Mouse (Mus musculus) T-helper 1 cell (primary cell): Measurements from ENCODE around the gene Pamr1.

Experiments used
- in situ Hi-C: fragments of 300-600 bp; cut with MboI, MseI; formaldehyde crosslinking; loops from one replicate; pipeline ENCODE4 v1.15.1; 2025; ENCODE audit warnings: high pct_unique_total_duplicates

The Pamr1 gene

GRCm38 (mm10) chr2:102659521-102659830 is 109.7 kb downstream of the Pamr1 start:
- in situ Hi-C loops: no loop called here

GRCm38 (mm10) chr2:102661052-102661451 is 111.2 kb downstream of the Pamr1 start:
- in situ Hi-C loops: no loop called here

- in situ Hi-C loops: no loop called here
Measured at GRCm38 (mm10) chr2:102662911-102663310, 113.1 kb downstream of the Pamr1 start.

GRCm38 (mm10) chr2:102663339-102663738 is 113.5 kb downstream of the Pamr1 start:
- in situ Hi-C loops: no loop called here

- in situ Hi-C loops: no loop called here
Measured at GRCm38 (mm10) chr2:102663865-102664264, 114.1 kb downstream of the Pamr1 start.

GRCm38 (mm10) chr2:102667981-102668380 is 118.2 kb downstream of the Pamr1 start:
- in situ Hi-C loops: no loop called here

GRCm38 (mm10) chr2:102669580-102669979 is 119.8 kb downstream of the Pamr1 start:
- in situ Hi-C loops: no loop called here

GRCm38 (mm10) chr2:102674582-102674981 is 124.8 kb downstream of the Pamr1 start:
- in situ Hi-C loops: loop anchor here (10.0 kb wide), 1 partner anchor 410 kb away; no protein-coding TSS in a partner anchor

- in situ Hi-C loops: loop anchor here (10.0 to 25.0 kb wide), 2 partner anchors 137 to 410 kb away; no protein-coding TSS in a partner anchor
Measured at GRCm38 (mm10) chr2:102675275-102675674, 125.5 kb downstream of the Pamr1 start.

- in situ Hi-C loops: loop anchor here (10.0 to 25.0 kb wide), 2 partner anchors 135 to 408 kb away; no protein-coding TSS in a partner anchor
Measured at GRCm38 (mm10) chr2:102676716-102677312, 127.0 kb downstream of the Pamr1 start.

GRCm38 (mm10) chr2:102677400-102677799 is 127.6 kb downstream of the Pamr1 start:
- in situ Hi-C loops: loop anchor here (10.0 to 25.0 kb wide), 2 partner anchors 135 to 407 kb away; no protein-coding TSS in a partner anchor

- in situ Hi-C loops: loop anchor here (25.0 kb wide), 1 partner anchor 131 kb away; no protein-coding TSS in a partner anchor
Measured at GRCm38 (mm10) chr2:102681351-102681750, 131.5 kb downstream of the Pamr1 start.

GRCm38 (mm10) chr2:102682168-102682567 is 132.4 kb downstream of the Pamr1 start:
- in situ Hi-C loops: loop anchor here (25.0 kb wide), 1 partner anchor 130 kb away; no protein-coding TSS in a partner anchor

- in situ Hi-C loops: loop anchor here (5.0 to 25.0 kb wide), 2 partner anchors 127 to 332 kb away; no protein-coding TSS in a partner anchor
Measured at GRCm38 (mm10) chr2:102685371-102686107, 135.7 kb downstream of the Pamr1 start.

- in situ Hi-C loops: loop anchor here (5.0 to 25.0 kb wide), 2 partner anchors 126 to 331 kb away; no protein-coding TSS in a partner anchor
Measured at GRCm38 (mm10) chr2:102686108-102686450, 136.3 kb downstream of the Pamr1 start.
